Mouse (Mus musculus): ENCODE results near the gene Gm20388. TPM values are rescaled to one million over a fixed set of nuclear protein-coding genes. Genes with fewer than 3 reads are reported as not detected.
A peak's percentile ranks its signal among the peaks of the same experiment; 100 is the strongest.

Gene Gm20388
- polyA plus RNA-seq, 1 experiment from 2014 or later: 8.3 TPM

DNA sequence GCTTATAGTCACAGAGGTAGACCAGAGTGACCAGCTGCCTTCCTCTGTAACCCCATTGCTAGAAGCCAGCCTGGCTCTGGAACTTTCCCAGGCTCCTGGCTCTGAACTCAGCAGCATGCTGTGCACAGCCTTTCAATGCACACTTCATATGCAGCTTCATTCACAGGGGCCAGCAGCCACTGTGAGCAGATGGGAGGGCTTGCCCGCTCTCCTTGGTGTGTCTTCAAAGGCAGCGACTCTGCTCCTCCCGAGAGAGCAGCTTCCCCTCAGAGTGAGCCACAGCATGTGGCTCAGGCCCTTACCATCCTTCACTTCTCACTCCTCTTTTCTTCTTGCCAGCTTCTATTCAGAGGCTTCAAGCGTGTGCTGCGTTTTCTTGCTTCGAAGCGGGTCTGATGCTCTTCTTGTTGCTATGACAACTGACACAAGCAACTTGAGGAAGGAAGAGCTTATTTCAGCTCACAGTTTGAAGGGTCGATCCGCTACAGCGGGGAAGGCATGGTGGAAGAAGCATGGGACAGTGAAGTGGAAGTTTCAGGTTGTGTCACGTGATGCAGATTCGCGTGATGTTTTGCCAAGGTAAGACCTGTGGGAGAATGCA lies 4293.5 kb downstream of the Gm20388 start:
- no peak for DNase-seq (ENCODE audit: low spot score)

DNA sequence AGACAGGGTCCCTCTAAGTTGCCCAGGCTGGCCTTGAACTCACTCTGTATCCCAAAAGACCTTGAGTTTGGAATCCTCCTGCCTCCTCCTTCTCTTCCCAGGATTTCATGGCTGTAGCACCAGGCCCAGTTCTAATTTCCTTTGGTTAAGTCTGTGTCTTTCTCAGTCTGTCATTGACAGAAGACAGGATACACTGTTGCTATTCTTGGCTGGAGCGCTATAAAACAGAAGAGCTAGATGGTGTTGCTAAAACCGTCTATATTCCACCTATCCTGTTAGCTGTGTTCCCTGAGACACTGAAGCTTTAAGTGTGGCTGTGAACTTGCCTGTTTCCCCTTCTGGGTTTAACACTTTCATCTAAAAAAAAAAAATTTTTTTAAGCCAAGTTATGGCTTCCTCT lies 4301.5 kb downstream of the Gm20388 start:
- H3K4me2 ChIP-seq (ENCODE audit: low read length): no peak overlapping the region
- ATAC-seq (replicated peaks; ENCODE audit: low FRiP score, low TSS enrichment, low read depth) (no peak), DNase-seq (ENCODE audit: low spot score) (no peak)
- H3K4me3 ChIP-seq (ENCODE audit: low read depth, low read length): no peak overlapping the region
- no peaks in the 10 kb centered on the region for H3K36me3 ChIP-seq (ENCODE audit: control insufficient read depth, insufficient read depth, low read length)
- peak overlapping the region; percentile 64 for H3K27ac ChIP-seq (ENCODE audit: low read depth)
- H3K9ac ChIP-seq (ENCODE audit: low read length): no peak overlapping the region
- H3K9me3 ChIP-seq (ENCODE audit: control insufficient read depth, low read length): no peaks in the 10 kb centered on the region
- 19% methylated on average over 2 of the region's 2 CpGs for WGBS
- 0 out of 2 replicates have a peak, but pooled peaks cover 5% of the 10 kb centered on the region for H3K4me1 ChIP-seq (replicated peaks; ENCODE audit: control insufficient read depth, insufficient read depth, low read length)
- no peaks in the 10 kb centered on the region for H3K27me3 ChIP-seq (replicated peaks; ENCODE audit: control insufficient read depth, insufficient read depth, low read length)

More for the DNA sequence above, 4293.5 kb downstream of the Gm20388 start:
- H3K36me3 ChIP-seq (ENCODE audit: control insufficient read depth, insufficient read depth, low read length): no peaks in the 10 kb centered on the region
- no peak for ATAC-seq (replicated peaks; ENCODE audit: low FRiP score, low TSS enrichment, low read depth)
- WGBS: 90% methylated on average over 13 of the region's 13 CpGs
- no peak overlapping the region for H3K9ac ChIP-seq (ENCODE audit: low read length)
- H3K4me2 ChIP-seq (ENCODE audit: low read length): no peak overlapping the region
- H3K4me3 ChIP-seq (ENCODE audit: low read depth, low read length): no peak overlapping the region
- H3K9me3 ChIP-seq (ENCODE audit: control insufficient read depth, low read length): no peaks in the 10 kb centered on the region
- H3K27me3 ChIP-seq (replicated peaks; ENCODE audit: control insufficient read depth, insufficient read depth, low read length): no peaks in the 10 kb centered on the region
- H3K27ac ChIP-seq (ENCODE audit: low read depth): no peak overlapping the region
- no peaks in the 10 kb centered on the region for H3K4me1 ChIP-seq (replicated peaks; ENCODE audit: control insufficient read depth, insufficient read depth, low read length)

DNA sequence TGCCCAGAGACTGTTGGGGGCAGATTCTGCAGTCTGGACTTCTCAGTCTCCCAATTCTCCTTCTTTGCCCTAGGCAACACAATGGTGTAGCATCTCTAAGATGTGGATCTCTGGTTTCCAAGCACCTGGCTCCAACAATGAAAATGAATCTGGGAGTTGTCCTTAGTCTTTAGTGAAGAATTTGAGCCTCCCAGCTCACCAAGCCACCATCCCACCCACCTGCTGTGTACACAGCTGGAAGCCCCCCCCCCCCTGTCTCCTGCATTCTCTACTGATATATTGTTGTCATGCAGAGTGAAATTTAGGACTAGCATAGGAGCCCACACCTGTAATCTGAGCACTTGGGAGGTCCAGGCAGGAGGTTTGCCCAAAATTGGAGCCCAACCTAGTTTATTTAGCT lies 4306.3 kb downstream of the Gm20388 start:
- no peak for DNase-seq (ENCODE audit: low spot score)

DNA sequence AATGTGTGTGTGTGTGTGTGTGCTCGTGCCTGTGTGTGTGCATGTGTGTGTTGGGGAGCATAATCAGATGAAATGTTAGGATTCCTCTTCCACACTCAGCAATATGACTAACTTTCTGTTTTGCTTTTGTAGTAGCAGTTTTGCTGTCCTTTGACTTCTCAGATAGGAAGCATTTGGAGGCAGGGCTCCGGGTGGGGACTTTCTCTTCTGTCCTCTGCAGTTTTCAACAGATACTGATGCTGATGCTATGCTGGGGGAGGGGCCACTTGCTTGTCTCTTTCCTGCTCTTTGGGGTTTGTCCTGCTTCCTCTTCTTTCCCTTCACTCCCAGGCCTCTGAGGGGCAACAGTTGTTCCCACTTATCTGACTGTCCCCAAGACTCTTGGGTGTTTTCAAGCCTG lies 4319.2 kb downstream of the Gm20388 start:
- Histone ChIP-seq H3K4me2 (ENCODE audit: low read length) (no peak overlapping the region), H3K36me3 (ENCODE audit: control insufficient read depth, insufficient read depth, low read length) (no peaks in the 10 kb centered on the region), H3K27me3 (replicated peaks; ENCODE audit: control insufficient read depth, insufficient read depth, low read length) (no peaks in the 10 kb centered on the region), H3K4me3 (ENCODE audit: low read depth, low read length) (no peak overlapping the region), H3K9me3 (ENCODE audit: control insufficient read depth, low read length) (no peaks in the 10 kb centered on the region), H3K9ac (ENCODE audit: low read length) (no peak overlapping the region), H3K4me1 (replicated peaks; ENCODE audit: control insufficient read depth, insufficient read depth, low read length) (peaks cover 16% of the 10 kb centered on the region), H3K27ac (ENCODE audit: low read depth) (no peak overlapping the region)
- DNase-seq (ENCODE audit: low spot score): no peak
- WGBS: 51% methylated on average over 2 of the region's 2 CpGs
- ATAC-seq (replicated peaks; ENCODE audit: low FRiP score, low TSS enrichment, low read depth): no peak

More for the DNA sequence above, 4306.3 kb downstream of the Gm20388 start:
- Histone ChIP-seq H3K27ac (ENCODE audit: low read depth) (no peak overlapping the region), H3K27me3 (replicated peaks; ENCODE audit: control insufficient read depth, insufficient read depth, low read length) (no peaks in the 10 kb centered on the region), H3K4me2 (ENCODE audit: low read length) (no peak overlapping the region), H3K4me3 (ENCODE audit: low read depth, low read length) (no peak overlapping the region), H3K4me1 (replicated peaks; ENCODE audit: control insufficient read depth, insufficient read depth, low read length) (0 out of 2 replicates have a peak, but pooled peaks cover 9% of the 10 kb centered on the region), H3K36me3 (ENCODE audit: control insufficient read depth, insufficient read depth, low read length) (no peaks in the 10 kb centered on the region), H3K9ac (ENCODE audit: low read length) (no peak overlapping the region), H3K9me3 (ENCODE audit: control insufficient read depth, low read length) (no peaks in the 10 kb centered on the region)
- no peak for ATAC-seq (replicated peaks; ENCODE audit: low FRiP score, low TSS enrichment, low read depth)

DNA sequence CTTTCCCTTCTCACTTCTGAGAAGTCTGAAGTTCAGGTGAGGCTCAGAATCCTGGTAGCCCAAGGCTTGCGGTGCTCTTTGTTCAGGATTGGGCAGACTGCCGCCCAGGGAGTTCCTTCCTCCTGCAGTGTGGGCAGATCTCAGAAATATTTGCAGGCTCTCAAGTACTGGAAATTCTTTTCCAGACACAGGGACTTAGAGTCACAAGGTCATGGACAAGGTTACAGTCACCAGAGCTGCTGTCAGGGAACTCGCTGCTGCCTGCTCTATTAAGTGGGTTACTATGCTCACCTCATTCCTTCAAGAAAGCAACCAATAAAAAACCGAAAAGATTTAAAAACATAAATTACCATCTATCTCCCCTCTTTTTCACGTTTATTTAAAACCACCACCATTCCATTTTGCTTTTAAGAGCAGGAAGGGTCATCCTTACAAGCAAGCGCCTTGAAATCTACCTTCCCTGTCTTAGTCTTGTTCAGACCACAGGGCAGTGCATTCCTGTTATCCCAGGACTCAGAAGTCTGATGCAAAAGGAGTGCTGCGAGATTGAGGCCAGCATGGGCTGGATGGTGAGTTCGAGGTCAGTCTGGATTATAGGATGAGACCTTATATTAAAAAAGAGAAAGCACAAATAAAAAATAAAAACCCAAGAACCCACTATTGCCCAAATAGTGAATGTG lies 4320.0 kb downstream of the Gm20388 start:
- peaks cover 16% of the 10 kb centered on the region for H3K4me1 ChIP-seq (replicated peaks; ENCODE audit: control insufficient read depth, insufficient read depth, low read length)
- DNase-seq (ENCODE audit: low spot score) (no peak), ATAC-seq (replicated peaks; ENCODE audit: low FRiP score, low TSS enrichment, low read depth) (peak; percentile 57)
- H3K27me3 ChIP-seq (replicated peaks; ENCODE audit: control insufficient read depth, insufficient read depth, low read length): no peaks in the 10 kb centered on the region
- peak overlapping the region; percentile 93 for H3K4me2 ChIP-seq (ENCODE audit: low read length)
- no peaks in the 10 kb centered on the region for H3K36me3 ChIP-seq (ENCODE audit: control insufficient read depth, insufficient read depth, low read length)
- H3K9ac ChIP-seq (ENCODE audit: low read length): peak overlapping the region; percentile 88; the same call in 1 of the 2 replicates
- WGBS: 55% methylated on average over 8 of the region's 8 CpGs
- H3K27ac ChIP-seq (ENCODE audit: low read depth): no peak overlapping the region
- no peaks in the 10 kb centered on the region for H3K9me3 ChIP-seq (ENCODE audit: control insufficient read depth, low read length)
- peak overlapping the region; percentile 85 for H3K4me3 ChIP-seq (ENCODE audit: low read depth, low read length)

DNA sequence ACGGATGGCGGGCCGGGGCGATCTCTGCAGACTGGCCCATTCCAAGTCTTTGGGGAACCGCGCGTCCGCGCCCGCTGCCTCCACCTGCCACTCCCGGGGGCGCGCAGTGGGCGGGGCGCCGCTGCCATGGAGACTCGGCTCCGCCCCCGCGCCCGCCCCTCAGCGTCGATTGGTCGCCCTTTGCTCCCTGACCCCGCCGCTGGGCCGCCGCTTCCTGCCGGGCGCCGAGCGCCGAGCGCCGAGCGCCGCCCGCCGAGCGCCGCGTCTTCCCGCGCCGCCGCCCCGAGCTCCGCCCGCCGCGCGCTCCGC lies 4320.5 kb downstream of the Gm20388 start, which contains the start of gene Galnt2:
TSS of gene Galnt2 (plus strand) at position 216 of the 309 bp plus-strand sequence.
- WGBS: under 1% methylated on average over 26 of the region's 53 CpGs

DNA sequence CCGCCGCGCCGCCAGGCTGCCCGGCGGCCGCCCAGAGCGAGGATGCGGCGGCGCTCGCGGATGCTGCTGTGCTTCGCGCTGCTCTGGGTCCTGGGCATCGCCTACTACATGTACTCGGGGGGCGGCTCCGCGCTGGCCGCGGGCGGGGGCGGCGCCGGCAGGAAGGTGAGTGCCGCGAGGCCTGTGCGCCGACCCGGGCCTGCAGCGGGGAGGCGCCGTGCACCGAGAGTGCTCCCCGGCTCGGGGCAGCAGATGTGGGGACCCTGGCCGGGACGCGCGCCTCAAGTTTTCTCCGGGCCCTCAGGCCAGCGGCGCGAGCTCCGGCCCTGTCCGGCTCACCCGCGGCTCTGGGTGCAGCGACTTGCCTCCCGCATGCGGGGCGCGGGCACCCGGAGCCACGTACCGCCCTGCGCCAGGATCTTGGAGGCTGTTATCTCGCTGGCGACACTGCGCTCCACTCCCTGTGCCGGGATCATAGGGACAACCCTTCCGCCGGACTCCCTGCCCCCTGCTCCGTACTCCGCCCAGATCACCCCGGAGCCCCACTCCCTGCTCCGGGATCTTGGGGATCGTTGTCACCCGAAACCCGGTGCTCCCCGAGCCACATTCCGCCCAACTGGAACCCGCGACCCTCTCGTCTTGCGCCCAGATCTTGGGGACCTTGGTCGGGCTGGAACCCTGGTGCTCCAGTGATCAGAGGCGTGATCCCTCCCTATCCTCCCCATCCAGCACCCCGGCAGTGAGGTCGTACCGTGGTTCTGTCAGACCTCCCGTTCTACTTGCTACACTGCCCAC lies 4321.0 kb downstream of the Gm20388 start:
- WGBS: under 1% methylated on average over 80 of the region's 83 CpGs
- Histone ChIP-seq H3K27me3 (replicated peaks; ENCODE audit: control insufficient read depth, insufficient read depth, low read length) (no peaks in the 10 kb centered on the region), H3K36me3 (ENCODE audit: control insufficient read depth, insufficient read depth, low read length) (no peaks in the 10 kb centered on the region), H3K9ac (ENCODE audit: low read length) (peak overlapping the region; percentile 88), H3K27ac (ENCODE audit: low read depth) (peak overlapping the region; percentile 69), H3K9me3 (ENCODE audit: control insufficient read depth, low read length) (no peaks in the 10 kb centered on the region), H3K4me1 (replicated peaks; ENCODE audit: control insufficient read depth, insufficient read depth, low read length) (peaks cover 16% of the 10 kb centered on the region), H3K4me3 (ENCODE audit: low read depth, low read length) (peak overlapping the region; percentile 85), H3K4me2 (ENCODE audit: low read length) (peak overlapping the region; percentile 93)
- DNase-seq (ENCODE audit: low spot score) (peak; percentile 78), ATAC-seq (replicated peaks; ENCODE audit: low FRiP score, low TSS enrichment, low read depth) (peak; percentile 87)

More for the DNA sequence above, 4320.5 kb downstream of the Gm20388 start, which contains the start of gene Galnt2:
- H3K9me3 ChIP-seq (ENCODE audit: control insufficient read depth, low read length): no peaks in the 10 kb centered on the region
- H3K4me2 ChIP-seq (ENCODE audit: low read length): peak within 1 kb of the TSS; percentile 93
- peak; percentile 88 for ATAC-seq (replicated peaks; ENCODE audit: low FRiP score, low TSS enrichment, low read depth)
- DNase-seq (ENCODE audit: low spot score): peak; percentile 81
- H3K4me1 ChIP-seq (replicated peaks; ENCODE audit: control insufficient read depth, insufficient read depth, low read length): peaks cover 16% of the 10 kb centered on the region
- no peaks in the 10 kb centered on the region for H3K27me3 ChIP-seq (replicated peaks; ENCODE audit: control insufficient read depth, insufficient read depth, low read length)
- peak within 1 kb of the TSS; percentile 69 for H3K27ac ChIP-seq (ENCODE audit: low read depth)
- H3K4me3 ChIP-seq (ENCODE audit: low read depth, low read length): peak within 1 kb of the TSS; percentile 85
- H3K36me3 ChIP-seq (ENCODE audit: control insufficient read depth, insufficient read depth, low read length): no peaks in the 10 kb centered on the region
- peak within 1 kb of the TSS; percentile 88 for H3K9ac ChIP-seq (ENCODE audit: low read length)

DNA sequence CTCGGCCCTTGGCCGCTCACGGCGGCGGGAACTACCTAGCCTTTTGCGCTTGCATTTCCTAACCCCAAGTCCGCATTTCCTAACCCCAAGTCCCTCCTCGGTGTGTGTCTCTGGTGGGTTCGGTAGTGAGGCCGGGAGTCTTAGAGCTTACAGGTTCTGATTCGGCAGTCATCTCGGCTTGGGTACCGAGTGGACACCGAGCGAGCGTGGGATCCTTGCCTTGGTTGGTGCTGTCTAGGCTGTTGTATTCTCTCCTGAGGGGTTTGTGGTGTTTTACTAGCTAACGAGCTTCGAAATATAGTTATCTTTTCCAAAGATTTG lies 4321.6 kb downstream of the Gm20388 start:
- H3K4me3 ChIP-seq (ENCODE audit: low read depth, low read length): peak overlapping the region; percentile 85
- peaks cover 16% of the 10 kb centered on the region for H3K4me1 ChIP-seq (replicated peaks; ENCODE audit: control insufficient read depth, insufficient read depth, low read length)
- peak overlapping the region; percentile 88 for H3K9ac ChIP-seq (ENCODE audit: low read length)
- no peaks in the 10 kb centered on the region for H3K9me3 ChIP-seq (ENCODE audit: control insufficient read depth, low read length)
- H3K27ac ChIP-seq (ENCODE audit: low read depth): no peak overlapping the region
- 4% methylated on average over 18 of the region's 18 CpGs for WGBS
- peak overlapping the region; percentile 93 for H3K4me2 ChIP-seq (ENCODE audit: low read length)
- DNase-seq (ENCODE audit: low spot score) (no peak), ATAC-seq (replicated peaks; ENCODE audit: low FRiP score, low TSS enrichment, low read depth) (no peak)
- H3K27me3 ChIP-seq (replicated peaks; ENCODE audit: control insufficient read depth, insufficient read depth, low read length): no peaks in the 10 kb centered on the region
- no peaks in the 10 kb centered on the region for H3K36me3 ChIP-seq (ENCODE audit: control insufficient read depth, insufficient read depth, low read length)
